Mouse (Mus musculus) cerebellum, postnatal 25 days (tissue): ENCODE measurements around the gene Cfap58.

Experiments used
- DNase-seq, 2 experiments: peaks; one replicate each; pipeline ENCODE4 v3.0.0; 2021; ENCODE audit warnings: mixed read lengths in 2 of 2

Cfap58 gene

DNA sequence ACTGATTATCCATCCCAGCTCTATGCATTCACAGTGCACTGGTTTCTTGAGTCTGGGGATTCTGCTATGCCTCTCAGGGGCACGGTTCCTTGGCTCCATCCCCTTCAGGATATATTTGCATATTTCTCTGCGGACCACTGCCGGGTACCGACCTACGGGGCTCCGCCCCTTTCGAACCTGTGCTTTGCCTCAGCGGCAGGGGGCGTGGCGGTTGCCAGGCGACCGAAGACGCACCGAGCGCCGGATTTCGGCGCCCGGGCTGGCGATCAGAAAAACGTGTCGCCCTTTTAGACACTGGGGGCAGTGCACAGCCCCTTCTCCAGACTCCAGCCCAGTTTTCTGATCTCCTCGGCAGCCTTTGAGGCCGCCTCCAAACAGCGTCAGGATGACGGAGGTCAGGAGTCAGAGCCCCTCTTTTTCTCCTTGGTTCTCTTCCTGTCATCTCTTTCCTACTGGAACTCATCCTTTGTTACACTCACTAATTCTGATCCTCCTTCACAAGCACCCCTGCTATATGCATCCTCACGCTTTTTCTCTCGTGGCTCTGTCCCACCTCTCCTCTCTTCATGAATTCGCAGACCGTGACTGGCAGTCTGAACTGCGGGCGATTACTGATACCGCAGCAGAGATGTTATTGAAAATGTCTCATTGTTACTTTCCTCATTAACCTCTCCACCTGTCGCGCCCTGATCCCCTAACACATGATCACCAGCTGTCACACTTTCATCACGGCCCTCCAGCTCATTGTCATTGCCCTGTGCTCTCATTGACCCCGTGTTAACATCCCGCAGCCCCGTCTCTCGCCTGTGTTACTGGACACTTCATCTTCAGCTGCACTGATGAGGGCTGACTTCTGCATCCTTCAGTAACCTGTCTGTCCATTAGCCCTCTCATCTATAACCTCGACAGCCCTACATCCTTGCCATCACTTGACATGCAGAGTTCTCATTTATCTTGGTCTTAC, at the start of gene Cfap58:
Gene Cfap58, plus strand, starts transcription at position 233 of the 964 bp plus-strand sequence.
- DNase-seq: peak; percentile 47 to 69

DNA sequence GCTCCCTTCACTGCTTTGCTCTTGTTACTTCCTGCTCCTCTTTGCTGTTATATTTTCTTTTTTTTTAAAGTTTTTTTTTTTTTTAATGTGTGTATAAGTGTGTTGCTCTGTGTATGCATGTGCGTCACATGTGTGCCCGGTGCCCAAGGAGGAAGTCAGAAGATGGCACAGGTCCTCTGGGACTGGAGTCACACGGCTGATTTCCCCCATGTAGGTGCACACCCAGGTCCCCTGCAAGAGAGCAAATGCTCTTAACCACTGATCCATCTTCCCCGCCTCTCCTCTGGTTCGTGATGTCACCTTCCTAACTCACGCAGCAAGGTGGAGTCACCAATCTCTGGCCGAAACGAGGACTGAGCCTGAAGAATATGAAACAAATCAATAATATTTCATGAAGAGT, 49.4 kb upstream of the Cfap58 start:
- no peak for DNase-seq

DNA sequence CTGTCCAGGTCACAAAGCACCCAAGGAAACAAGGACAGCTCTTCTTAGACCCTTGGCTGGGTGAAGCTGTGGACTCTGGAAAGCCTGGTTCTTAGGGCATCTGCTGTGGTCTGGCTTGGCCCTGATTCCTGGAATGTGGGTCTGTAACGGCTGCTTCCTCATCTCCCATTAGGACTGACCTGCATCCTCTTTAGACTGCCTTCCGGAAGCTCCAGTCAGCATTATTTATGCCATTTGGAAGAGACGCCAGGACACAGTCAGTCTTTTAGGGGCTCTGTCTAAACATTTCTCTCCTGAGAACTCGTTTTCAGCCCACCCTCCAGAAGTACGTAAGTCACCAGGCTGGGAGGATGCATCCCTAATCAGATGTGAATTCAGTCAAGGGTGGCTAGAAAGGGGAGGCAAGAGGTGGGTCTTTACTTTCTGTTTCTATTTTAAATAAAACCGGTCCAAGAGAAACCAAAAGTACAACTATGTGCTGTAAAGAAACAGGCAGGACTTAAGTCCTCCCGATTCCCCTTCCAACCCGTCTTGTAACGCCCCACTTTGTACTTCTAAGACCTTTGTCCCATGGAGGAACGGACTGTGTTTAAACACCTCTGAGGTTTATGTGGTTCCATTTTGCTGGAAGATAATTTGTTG, 46.9 kb upstream of the Cfap58 start:
- no peak for DNase-seq

DNA sequence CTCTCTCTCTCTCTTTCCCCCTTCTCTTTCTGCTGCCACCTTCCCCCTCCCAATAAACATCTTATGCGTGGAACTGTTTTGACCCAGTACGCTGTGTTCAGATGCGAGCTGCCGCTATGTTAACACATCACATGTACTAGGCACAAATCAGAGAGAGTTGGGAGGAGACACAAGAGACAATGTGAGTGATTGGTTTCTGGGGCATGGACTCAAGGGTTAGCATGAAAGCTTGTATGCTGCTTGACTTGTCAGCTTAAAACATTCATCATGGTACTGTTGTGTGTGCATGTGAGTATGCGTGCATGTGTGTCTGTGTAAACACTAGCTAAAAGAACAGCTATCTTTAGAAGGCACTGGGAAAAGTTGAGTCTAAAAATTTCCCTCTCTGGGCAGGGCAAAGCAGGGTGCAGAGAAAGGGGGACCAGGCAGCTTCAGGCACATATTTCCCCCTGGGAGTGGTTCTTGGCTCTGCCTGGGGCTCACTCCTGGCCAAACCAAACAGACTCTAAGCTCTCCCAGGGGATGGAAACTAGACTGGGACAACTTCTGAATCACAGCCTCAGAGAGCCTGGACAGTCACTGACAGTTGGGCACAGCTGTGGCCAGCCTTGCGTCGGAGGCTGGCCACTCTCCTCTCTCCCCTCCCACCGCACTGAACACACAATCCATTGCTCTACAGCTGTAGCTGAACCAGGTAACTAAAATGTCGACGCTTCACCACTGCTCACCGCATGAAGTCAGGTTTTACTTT, 45.7 kb upstream of the Cfap58 start:
- no peak for DNase-seq

DNA sequence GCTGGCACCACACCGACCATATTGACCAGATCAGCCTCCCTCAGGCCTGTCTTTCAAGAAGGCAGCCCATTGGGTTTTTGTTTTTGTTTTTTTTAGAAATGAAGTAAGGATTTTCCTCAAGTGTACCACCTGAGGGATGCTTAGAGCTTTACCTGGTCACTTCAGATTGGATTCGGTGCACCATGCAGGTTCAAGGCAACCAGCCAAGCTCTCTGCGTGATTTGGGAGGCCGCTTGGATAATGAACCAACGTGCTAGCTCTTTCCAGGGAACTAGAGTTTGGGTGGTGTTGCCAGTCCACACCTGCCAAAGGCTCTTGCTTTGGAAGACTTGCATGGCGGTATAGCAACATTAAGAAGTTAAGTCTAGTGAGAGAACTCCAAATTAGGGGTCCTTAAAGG, 44.4 kb upstream of the Cfap58 start:
- DNase-seq: peak; percentile 58 to 67

DNA sequence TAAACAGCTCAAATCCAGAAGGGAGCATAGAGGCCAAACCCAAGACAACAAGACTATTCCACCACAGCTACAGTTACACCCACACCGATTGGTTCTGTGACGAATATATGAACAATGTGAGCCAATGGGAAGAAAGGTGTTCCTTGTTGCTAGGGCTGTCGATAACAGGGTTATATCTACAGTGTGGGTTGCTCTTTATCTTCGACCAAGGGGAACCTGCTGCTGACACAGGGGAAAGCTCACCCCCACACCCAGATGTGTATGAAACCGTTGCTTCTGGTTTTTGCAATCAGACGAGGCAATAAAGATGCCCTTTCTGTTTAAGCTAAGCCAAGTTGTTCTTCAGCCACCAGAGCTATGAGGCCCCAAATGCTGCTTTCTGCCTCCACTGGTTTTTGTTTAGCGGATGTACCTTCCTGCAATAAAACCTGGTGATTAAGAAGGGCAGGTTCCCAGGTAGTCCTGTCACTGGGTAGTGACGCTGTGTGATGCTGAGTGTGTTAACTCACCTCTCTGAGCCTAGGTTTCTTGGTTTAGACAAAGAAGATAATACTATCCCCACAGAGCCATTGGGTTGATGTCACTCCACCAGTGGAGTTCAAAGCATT, 38.9 kb upstream of the Cfap58 start:
- DNase-seq: no peak

DNA sequence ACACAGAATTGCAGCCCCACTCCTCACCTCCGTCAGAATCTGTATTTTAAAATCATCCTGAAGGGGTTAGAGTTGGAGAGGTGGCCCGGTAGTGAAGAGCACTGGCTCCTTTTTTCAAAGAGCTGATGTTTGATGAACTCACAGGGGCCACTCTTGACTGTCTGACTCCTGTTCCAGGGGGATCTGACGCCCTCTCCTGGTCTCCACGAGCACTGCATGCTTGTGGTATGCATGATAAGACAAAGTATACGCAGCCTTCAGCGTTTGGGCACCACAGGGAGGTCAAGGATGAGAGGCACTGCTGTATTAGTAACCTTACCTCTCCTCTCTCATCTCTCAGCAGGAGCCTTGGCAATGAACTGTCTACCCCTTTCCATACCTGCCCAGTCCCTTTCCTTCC, 37.5 kb upstream of the Cfap58 start:
- no peak for DNase-seq

DNA sequence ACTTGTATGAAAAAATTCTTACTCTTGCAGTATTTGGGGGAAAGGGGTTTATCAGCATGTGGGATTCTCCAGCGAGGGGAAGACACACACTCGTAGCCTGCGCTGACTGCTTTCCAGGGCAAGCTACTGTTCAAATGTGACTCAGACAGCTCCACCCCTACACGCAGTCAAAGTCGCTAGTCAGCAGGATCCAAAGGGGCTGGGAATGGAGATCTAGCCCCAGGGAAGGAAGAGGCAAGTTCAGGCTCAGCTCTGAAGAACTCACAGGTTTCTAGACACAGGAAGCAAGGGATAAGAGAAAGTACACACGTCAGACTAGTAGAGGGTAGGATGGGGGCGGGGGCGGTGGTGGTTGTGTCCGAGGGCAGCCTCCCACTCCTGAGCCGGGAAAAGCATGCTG, 36.9 kb upstream of the Cfap58 start:
- no peak for DNase-seq

DNA sequence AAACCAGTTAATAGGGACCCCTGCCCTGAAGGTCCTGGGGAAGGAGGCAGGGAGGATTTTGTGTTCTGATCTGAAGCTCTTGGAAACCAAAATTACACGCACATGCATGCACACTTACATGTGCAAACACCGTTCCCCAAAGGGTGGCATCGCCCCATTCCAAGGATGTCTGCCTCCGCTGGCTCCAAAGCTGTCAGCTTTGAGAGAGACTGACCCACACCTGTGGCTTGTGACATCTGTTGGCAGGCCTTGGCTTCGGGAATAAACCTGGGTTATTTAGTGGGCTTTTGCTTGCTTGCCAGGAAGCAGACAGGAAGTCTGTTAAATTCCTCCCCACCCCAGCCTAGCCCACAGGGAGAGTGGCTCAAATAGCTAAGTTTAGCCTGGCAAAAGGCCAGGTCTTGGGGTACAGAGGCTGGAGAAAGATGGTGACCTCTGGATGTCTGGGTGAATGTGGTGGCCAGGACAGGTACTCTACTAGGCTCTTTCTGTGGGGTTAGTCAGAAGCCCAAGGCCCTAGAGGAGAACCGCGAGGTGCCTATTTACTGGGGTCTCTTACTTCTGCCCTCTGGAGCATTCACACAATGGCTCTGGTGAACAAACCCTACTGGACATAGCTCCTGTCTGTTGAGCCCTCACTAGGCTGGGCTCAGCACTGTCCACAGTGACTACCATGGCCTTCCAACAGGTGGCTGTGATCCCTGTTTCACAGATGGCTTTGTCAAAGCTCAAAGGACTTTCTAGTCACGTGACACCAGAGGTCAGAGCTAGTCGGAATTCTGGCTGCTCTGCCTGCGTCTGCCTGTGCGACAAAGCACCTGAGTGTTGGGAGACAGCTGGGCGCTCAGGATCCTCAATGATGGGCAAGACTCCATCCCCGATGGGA, 34.9 kb upstream of the Cfap58 start:
- no peak for DNase-seq

DNA sequence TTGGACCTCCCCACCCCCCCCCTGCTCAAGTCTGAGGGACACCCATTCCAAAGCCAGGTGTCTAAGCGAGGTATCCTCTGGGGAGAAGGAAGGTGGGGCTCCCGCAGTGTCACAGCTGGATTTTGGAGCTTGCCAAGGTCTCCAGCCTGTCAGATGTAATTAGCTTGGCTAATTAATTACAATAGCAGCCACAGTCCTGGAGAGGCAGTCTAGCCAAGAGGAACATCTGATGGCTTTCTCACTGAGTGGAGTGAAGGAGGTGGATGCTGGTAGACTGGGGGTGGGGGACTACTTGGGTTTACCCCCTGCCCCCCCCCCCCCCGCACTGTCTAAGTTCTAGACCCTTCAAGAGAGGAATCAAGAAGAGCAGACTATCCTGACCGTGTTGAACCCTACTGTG, 33.8 kb upstream of the Cfap58 start:
- no peak for DNase-seq

DNA sequence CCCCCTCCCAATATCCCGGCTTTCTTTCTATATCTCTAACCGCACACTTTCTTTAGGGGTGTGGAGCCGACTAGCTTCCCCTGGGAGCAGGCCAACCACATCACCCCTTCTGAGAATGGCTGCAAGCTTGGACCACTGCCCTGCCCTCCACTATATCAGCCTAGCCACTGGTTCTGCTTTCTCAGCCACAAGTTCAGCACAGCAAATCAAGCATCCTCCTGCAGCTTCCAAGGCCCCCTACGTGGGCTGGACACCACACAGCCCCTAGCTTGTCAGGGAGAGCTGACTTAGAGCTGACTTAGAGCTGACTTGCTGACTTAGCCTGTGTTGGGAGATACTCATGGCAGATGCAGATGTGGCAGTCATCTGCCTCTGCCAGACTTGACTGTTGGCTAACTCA, 32.4 kb upstream of the Cfap58 start:
- no peak for DNase-seq

DNA sequence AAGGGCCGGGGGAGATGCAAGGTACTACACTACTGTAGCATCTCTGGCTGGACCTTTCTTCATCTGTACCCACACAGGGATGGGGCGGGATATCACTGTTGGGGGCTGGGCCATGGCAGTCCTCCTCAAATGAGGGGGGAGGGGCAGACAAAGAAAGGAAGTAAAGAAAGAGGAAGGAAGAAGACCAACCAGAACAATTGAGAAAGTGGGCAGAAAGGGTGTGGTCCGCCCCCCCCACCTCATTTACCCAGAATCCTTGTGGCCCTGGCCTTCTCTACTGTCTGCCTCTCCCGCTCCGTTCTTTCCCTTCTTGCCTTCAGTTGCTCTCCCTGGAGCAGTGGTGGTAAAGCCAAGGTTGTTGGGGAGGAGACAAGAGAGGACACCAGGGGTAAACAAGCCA, 31.9 kb upstream of the Cfap58 start:
- no peak for DNase-seq

DNA sequence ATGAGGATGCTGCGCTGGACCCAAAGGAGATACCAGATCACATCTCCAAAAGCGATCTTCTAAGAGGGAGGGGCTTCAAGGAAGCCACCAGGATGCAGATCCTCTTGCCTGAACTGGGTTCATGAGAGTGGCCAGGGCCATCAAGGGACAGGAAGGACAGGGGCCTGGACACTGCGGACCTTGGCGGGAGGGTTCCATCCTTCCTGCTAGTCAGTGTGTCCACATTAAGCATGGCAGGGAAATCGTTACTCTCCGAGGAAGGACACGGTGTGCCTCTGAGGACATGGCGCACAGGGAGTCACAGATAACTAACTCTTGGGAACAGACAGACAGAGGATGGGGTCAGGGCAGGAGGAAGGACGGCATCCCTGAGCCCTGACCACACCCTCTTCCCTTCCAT, 29.9 kb upstream of the Cfap58 start:
- no peak for DNase-seq

DNA sequence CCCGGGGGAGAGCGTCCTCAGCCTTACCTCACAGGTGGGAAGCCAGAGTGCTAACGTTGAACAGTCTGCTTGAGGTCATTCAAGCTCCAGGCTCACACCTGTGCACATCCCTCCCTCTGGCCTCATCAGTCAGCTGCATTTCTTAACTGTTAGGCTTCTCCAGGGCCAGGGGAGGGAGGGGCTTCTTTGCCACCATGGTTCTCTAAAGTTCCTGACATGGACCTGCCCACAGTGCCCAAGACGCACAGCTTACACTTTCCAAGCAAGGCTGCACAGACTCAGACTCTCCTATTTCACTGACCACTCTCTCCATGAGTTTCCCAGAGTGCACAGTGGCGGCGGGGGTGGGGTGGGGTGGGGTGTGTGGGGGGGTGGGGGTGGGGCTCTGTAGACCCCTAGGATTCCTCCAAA, 28.5 kb upstream of the Cfap58 start:
- no peak for DNase-seq

DNA sequence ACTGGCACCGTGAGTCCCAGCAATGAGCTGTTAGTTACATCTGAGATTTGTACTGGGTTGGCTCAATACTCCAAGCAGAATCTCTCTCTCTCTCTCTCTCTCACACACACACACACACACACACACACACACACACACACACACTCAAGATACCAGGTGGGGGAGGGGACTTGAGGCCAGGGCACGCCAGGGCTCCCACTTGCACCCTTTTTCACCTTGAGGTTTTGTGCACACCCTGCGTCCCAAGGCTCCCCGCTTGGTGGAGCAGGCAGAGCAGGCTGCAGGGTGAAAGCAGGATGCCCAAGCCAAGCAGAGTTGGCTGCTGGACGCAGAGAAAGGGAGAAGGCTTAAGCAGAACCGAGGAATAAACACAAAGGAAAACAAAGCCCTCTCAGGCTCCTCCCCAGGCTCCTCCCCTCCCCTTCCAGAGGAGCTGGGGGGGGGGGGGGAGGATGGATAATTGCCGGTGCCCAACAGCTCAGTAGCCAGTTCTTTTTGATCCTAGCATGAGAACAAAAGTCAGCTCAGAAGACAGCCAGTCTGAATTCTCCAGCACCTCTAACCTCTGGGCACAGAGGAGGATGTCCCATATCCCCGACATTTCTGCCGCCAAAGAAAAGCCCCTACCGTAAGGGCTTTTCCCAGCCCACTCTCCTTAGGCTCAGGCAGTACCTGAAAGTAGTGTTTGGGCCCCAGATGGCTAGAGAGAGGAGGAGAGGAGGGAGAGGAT, 27.9 kb upstream of the Cfap58 start:
- DNase-seq: no peak

DNA sequence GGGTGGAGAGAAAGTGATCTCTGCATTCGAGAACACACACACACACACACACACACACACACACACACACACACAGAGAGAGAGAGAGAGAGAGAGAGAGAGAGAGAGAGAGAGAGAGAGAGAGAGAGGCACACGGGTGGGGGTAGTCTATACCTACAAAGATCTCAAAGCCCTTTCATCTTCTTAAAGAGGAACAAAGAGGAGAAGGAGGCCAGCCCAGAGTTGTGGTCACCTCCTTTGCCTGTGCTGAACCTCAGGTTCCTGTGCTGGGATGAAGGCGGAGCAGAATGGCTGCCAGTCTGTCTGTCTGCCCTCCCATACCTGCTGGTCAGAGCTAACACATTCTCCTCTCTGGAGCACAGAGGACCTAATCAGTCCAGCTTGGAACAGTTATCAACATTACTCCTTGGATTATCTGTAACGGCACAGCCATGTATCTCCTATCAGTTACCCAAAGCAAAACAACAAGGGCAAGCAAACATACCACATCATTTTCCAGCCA, 27.3 kb upstream of the Cfap58 start:
- no peak for DNase-seq

DNA sequence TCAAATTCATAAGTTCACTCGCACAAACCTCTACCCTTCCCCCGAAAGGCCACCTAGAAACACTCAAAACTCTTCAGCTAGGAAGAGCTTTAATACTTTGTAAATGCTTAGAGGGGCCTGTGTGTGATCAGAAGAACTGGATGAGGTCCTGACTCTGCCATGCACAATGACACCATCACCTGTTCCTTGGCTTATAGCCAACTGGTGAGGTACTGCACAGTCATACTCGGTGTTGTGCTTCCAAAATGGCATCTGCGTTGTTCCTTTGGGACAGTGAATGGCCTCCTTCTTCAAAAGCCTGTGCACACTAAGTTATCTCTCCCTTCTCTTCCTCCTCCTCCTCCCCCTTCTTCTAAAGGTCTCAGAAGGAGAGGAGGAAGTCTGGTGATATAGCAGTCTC, 26.7 kb upstream of the Cfap58 start:
- DNase-seq: no peak

DNA sequence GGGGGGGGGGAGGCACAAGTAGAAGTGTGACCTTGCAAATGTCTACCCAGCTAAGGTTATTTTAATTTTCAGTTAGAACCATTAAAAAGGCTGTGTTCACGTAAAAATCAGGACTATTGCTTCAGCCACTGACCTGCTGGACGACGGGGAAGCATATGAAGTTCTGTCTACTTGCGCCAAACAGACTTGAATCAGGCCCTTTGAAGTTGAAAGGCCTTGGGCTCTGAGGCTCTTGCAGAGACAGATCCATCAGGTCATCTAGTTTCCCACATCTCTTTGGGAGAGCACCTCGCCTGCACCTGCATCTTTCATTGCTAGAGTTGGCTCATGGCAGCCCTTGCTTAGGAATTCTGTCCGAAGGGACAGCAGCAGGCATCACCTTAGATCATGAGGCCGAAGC, 24.1 kb upstream of the Cfap58 start:
- DNase-seq: no peak

DNA sequence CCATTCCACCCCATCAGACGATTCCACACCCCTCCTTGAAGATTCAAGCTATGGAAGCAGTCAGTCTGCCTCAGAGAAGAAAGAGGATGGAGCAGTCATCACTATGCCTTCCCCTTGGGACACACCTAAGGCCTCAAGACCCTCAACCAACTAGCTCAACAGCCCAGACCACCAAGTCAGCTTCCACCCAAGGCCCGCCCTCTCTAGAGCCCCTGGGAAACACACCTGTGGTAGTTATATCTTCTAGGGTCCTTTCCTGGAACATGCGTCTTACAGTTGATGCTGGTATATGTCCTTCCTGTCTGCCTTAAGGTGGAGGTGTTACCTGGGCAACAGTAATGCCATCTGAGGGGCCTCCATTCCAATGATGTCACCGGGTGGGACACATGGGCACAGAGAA, 23.3 kb upstream of the Cfap58 start:
- no peak for DNase-seq

DNA sequence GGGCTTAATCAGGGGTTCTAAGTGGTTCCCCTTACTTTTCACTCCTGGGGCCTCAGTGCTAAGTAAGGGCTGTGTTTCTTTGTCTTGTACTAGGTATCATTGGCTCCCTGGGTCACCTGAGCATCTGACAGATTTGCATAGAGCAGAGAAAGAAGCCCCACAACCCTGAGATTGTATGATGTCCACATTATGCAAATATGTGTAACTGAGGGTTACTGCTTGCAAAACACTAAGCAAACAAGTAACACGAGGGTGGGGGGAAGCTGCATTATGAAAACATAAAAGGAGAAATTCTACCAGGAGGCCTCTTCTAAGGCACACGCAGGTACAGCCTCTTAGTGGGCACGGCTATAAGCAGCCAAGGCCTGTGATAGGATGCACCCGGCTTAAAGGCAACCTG, 22.2 kb upstream of the Cfap58 start:
- no peak for DNase-seq

DNA sequence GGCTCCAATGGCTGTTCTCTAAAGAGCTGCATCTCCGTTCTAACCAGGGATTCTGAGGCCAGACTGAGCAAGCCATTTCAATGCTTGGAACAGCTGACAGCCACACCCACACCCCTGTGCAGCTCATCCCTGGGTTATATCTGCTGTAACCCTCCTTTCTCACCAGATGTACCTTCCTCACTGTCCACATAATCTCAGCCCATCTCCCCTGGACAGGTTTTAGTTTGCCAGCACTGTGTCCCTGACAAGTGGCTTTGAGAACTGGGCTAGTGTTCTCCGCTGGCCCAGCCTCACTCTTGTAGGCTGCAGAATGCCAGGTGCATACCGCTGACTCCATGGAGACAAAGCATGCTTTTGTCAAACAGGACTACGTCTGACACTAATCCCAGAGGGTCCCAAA, 20.1 kb upstream of the Cfap58 start:
- DNase-seq: no peak
